In genomic region chr3:66798292-66798691, GRCm38 (mm10) we compare ENCODE assay signal across 22 mouse cellular contexts.
DNase-seq lines count a peak whose midpoint lies in the region; ATAC-seq and TF ChIP-seq lines count a peak whose summit lies in the region.
"Had no signal": no experiment of that assay in that cellular context is flagged by ENCODE, and none has a peak within 500 bp of the region (broad histone marks: within the 10 kb centered on the region; RNA-seq: fewer than 3 reads in every experiment).

No protein-coding gene starts in this region.

- no peaks in the 10 kb centered on the region for H3K36me3 ChIP-seq in CH12.LX (replicated peaks in 1 of 2; ENCODE audit: control insufficient read depth in 1 of 2, insufficient read depth in 1 of 2, low read length in 1 of 2)
- H3K36me3 ChIP-seq in limb, embryonic 13.5 days = no peaks in the 10 kb centered on the region
- no peaks in the 10 kb centered on the region for H3K36me3 ChIP-seq in forebrain, postnatal 0 days (ENCODE audit: insufficient read depth)
- no peaks in the 10 kb centered on the region for H3K36me3 ChIP-seq in hindbrain, embryonic 10.5 days
- H3K36me3 ChIP-seq: embryonic facial prominence, embryonic 15.5 days; forebrain, embryonic 15.5 days; heart, embryonic 10.5 days had no signal

- no peak for TF ChIP-seq CTCF in CH12.LX (conservative IDR thresholded peaks at IDR 0.05 in 1 of 2, IDR thresholded peaks at IDR 0.05 in 1 of 2; ENCODE audit: low read depth in 2 of 2, low read length in 2 of 2)
- no peak for TF ChIP-seq CTCF in brain, embryonic 14.5 days (IDR thresholded peaks at IDR 0.05; ENCODE audit: borderline replicate concordance, extremely low read depth, insufficient read depth, insufficient read length)
- TF ChIP-seq CTCF in forebrain, postnatal 0 days (IDR thresholded peaks at IDR 0.05; ENCODE audit: low read depth) = no peak

- no peak overlapping the region for H3K9ac ChIP-seq in CH12.LX (ENCODE audit: insufficient read depth, low read depth)
- no peak overlapping the region for H3K9ac ChIP-seq in limb, embryonic 13.5 days
- no peak overlapping the region for H3K9ac ChIP-seq in forebrain, postnatal 0 days
- H3K9ac ChIP-seq: embryonic facial prominence, embryonic 15.5 days; forebrain, embryonic 15.5 days; hindbrain, embryonic 14.5 days had no signal

- no peaks in the 10 kb centered on the region for H3K79me2 ChIP-seq in CH12.LX (replicated peaks; ENCODE audit: control insufficient read depth, extremely low read depth, insufficient read depth, poor library complexity, severe bottlenecking)

- 27% methylated on average over 5 of the region's 5 CpGs for WGBS in limb, embryonic 13.5 days
- WGBS in forebrain, postnatal 0 days = 62% methylated on average over 5 of the region's 5 CpGs
- WGBS in hindbrain, embryonic 10.5 days = 88% methylated on average over 5 of the region's 5 CpGs

- TF ChIP-seq RAD21 in CH12.LX (IDR thresholded peaks at IDR 0.05; ENCODE audit: low read depth, low read length) = no peak

- dilution Hi-C loops in CH12.LX (cut with MboI; ENCODE audit: extremely low pct_ligation_motif_present, extremely low pct_unique_long_range_greater_than_20kb, low sequenced_read_pairs) = no loop called here

- ATAC-seq in limb, embryonic 13.5 days (ENCODE audit: low FRiP score, low read depth) = peak; percentile 59
- ATAC-seq in forebrain, postnatal 0 days = no peak
- ATAC-seq: activated CD4-positive, CD25-positive, alpha-beta regulatory T cell, adult 4 months; CD4-positive, CD25-positive, alpha-beta regulatory T cell, adult 4 months; intestine, embryonic 16.5 days had no signal

- in situ Hi-C loops in CH12.LX (cut with MboI; ENCODE audit: low pct_ligation_motif_present, low pct_unique_long_range_greater_than_20kb, low sequenced_read_pairs) = no loop called here

- peak; percentile 6 for DNase-seq in CH12.LX (ENCODE audit: extremely low read depth)
- peak; percentile 25 for DNase-seq in brain, embryonic 14.5 days (ENCODE audit: low read depth)
- DNase-seq in hindlimb bud, embryonic 11.5 days (ENCODE audit: extremely low spot score, low read depth, low spot score) = peak; percentile 35
- DNase-seq in adrenal gland, postnatal 14 days = no peak
- DNase-seq in forebrain, postnatal 0 days = no peak
- DNase-seq in hindbrain, embryonic 10.5 days (ENCODE audit: low spot score) = no peak
- DNase-seq: B cell, adult 2 months; cerebellum, adult 11 months; cerebellum, adult 9-10 months; cerebellum, postnatal 36 days; gastrocnemius, postnatal 14 days; heart, postnatal 14 days had no signal

- H3K4me3 ChIP-seq in CH12.LX (replicated peaks in 1 of 3; ENCODE audit: low read depth in 2 of 3, low read length in 2 of 3, poor library complexity in 1 of 3) = no peak overlapping the region
- H3K4me3 ChIP-seq in limb, embryonic 13.5 days = no peak overlapping the region
- no peak overlapping the region for H3K4me3 ChIP-seq in forebrain, postnatal 0 days (ENCODE audit: low read depth, low read length)
- H3K4me3 ChIP-seq in hindbrain, embryonic 10.5 days = no peak overlapping the region
- H3K4me3 ChIP-seq: embryonic facial prominence, embryonic 15.5 days; erythroblast, embryonic 14.5 days; forebrain, embryonic 15.5 days; heart, embryonic 10.5 days had no signal

- H3K4me1 ChIP-seq in CH12.LX (ENCODE audit: control insufficient read depth in 1 of 2, insufficient read depth in 2 of 2) = peaks cover 0 to 7% of the 10 kb centered on the region in 2 experiments; a peak in 1 of 4 replicates
- peaks cover 14% of the 10 kb centered on the region; the same call in 1 of the 2 replicates for H3K4me1 ChIP-seq in limb, embryonic 13.5 days
- no peaks in the 10 kb centered on the region for H3K4me1 ChIP-seq in forebrain, postnatal 0 days (ENCODE audit: insufficient read depth)
- peaks cover 5% of the 10 kb centered on the region; the same call in 1 of the 2 replicates for H3K4me1 ChIP-seq in hindbrain, embryonic 10.5 days (replicated peaks)
- H3K4me1 ChIP-seq: heart, embryonic 10.5 days had no signal

- no peak overlapping the region for H3K4me2 ChIP-seq in CH12.LX (ENCODE audit: insufficient read depth, low read depth, poor library complexity, severe bottlenecking)
- H3K4me2 ChIP-seq in limb, embryonic 13.5 days (replicated peaks) = no peak overlapping the region
- H3K4me2 ChIP-seq in forebrain, postnatal 0 days (ENCODE audit: low read depth) = no peak overlapping the region
- H3K4me2 ChIP-seq: embryonic facial prominence, embryonic 15.5 days had no signal

- H3K27ac ChIP-seq in CH12.LX (ENCODE audit: insufficient read depth, low read depth) = no peak overlapping the region
- H3K27ac ChIP-seq in limb, embryonic 13.5 days = 0 out of 2 replicates have a peak overlapping the region, but pooled peaks have one; percentile 39
- no peak overlapping the region for H3K27ac ChIP-seq in forebrain, postnatal 0 days (ENCODE audit: low read depth, low read length)
- H3K27ac ChIP-seq in hindbrain, embryonic 10.5 days = no peak overlapping the region
- H3K27ac ChIP-seq: embryonic facial prominence, embryonic 15.5 days; forebrain, embryonic 15.5 days; heart, embryonic 10.5 days; hindbrain, embryonic 14.5 days had no signal

- no peaks in the 10 kb centered on the region for H3K9me3 ChIP-seq in CH12.LX (replicated peaks; ENCODE audit: low read length)
- H3K9me3 ChIP-seq in limb, embryonic 13.5 days = no peaks in the 10 kb centered on the region
- H3K9me3 ChIP-seq in forebrain, postnatal 0 days (ENCODE audit: low read length) = no peaks in the 10 kb centered on the region
- H3K9me3 ChIP-seq in hindbrain, embryonic 10.5 days = no peaks in the 10 kb centered on the region
- H3K9me3 ChIP-seq: embryonic facial prominence, embryonic 15.5 days; forebrain, embryonic 15.5 days; heart, embryonic 10.5 days had no signal

- TF ChIP-seq EP300 in CH12.LX (IDR thresholded peaks at IDR 0.05; ENCODE audit: low read length) = no peak

- no peak for TF ChIP-seq POLR2A in CH12.LX (IDR thresholded peaks at IDR 0.05; ENCODE audit: low read depth, low read length)
- TF ChIP-seq POLR2A in brain, embryonic 14.5 days (IDR thresholded peaks at IDR 0.05; ENCODE audit: borderline replicate concordance, extremely low read depth, insufficient read depth, insufficient read length, poor library complexity, severe bottlenecking) = no peak

- H3K27me3 ChIP-seq in CH12.LX (replicated peaks) = no peaks in the 10 kb centered on the region
- 0 out of 2 replicates have a peak, but pooled peaks cover 2% of the 10 kb centered on the region for H3K27me3 ChIP-seq in limb, embryonic 13.5 days
- H3K27me3 ChIP-seq in forebrain, postnatal 0 days (ENCODE audit: insufficient read depth, low read length) = no peaks in the 10 kb centered on the region
- H3K27me3 ChIP-seq in hindbrain, embryonic 10.5 days (ENCODE audit: insufficient read depth, poor library complexity, severe bottlenecking) = no peaks in the 10 kb centered on the region
- H3K27me3 ChIP-seq: embryonic facial prominence, embryonic 15.5 days; forebrain, embryonic 15.5 days; Patski had no signal

TF ChIP-seq in CH12.LX, 34 proteins besides CTCF, POLR2A, EP300 and RAD21:
- TF ChIP-seq PAX5 (IDR thresholded peaks at IDR 0.05; ENCODE audit: low read length) = no peak
- no peak for TF ChIP-seq SMC3 (IDR thresholded peaks at IDR 0.05; ENCODE audit: low read depth, low read length)
- no peak for TF ChIP-seq KAT2A (IDR thresholded peaks at IDR 0.05; ENCODE audit: insufficient replicate concordance, low read length)
- TF ChIP-seq TCF12 (IDR thresholded peaks at IDR 0.05; ENCODE audit: low read depth, low read length) = no peak
- TF ChIP-seq RCOR1 (conservative IDR thresholded peaks at IDR 0.05; ENCODE audit: low read depth, low read length) = no peak
- no peak for TF ChIP-seq NRF1 (IDR thresholded peaks at IDR 0.05; ENCODE audit: low read depth, low read length)
- no peak for TF ChIP-seq BHLHE40 (IDR thresholded peaks at IDR 0.05; ENCODE audit: low read depth, low read length)
- TF ChIP-seq GABPA (IDR thresholded peaks at IDR 0.05; ENCODE audit: insufficient replicate concordance, low read depth, low read length) = no peak
- no peak for TF ChIP-seq USF1 (IDR thresholded peaks at IDR 0.05; ENCODE audit: low read depth, low read length)
- no peak for TF ChIP-seq CHD2 (IDR thresholded peaks at IDR 0.05; ENCODE audit: low read length)
- no peak for TF ChIP-seq JUN (IDR thresholded peaks at IDR 0.05; ENCODE audit: insufficient read depth, low read depth, low read length)
- no peak for TF ChIP-seq E2F4 (IDR thresholded peaks at IDR 0.05; ENCODE audit: insufficient replicate concordance, low read depth, low read length)
- TF ChIP-seq ZC3H11A (IDR thresholded peaks at IDR 0.05; ENCODE audit: low read depth, low read length) = no peak

Comparison
In these comparisons a context has a peak if more than half of its experiments do, and no peak if none do; other contexts are left out.
1. DNase-seq: peak in CH12.LX (single experiment), brain, embryonic 14.5 days (single experiment) and hindlimb bud, embryonic 11.5 days (single experiment); none in adrenal gland, postnatal 14 days (single experiment), forebrain, postnatal 0 days (single experiment) and hindbrain, embryonic 10.5 days (single experiment).